Mouse (Mus musculus) erythroblast, adult 5-6 weeks (primary cell): ENCODE measurements around the gene Nhsl2. TPM values are rescaled to one million over a fixed set of nuclear protein-coding genes. Genes with fewer than 3 reads are reported as not detected.

Source experiments
- total RNA-seq, 2 experiments: library from RNA; stranded (forward) in 1 of 2; stranded (reverse) in 1 of 2; fragments of 150-400 nt in 1 of 2; fragments of 200-764, 138-1000 nt in 1 of 2; gene quantifications; 2 replicates each; pipeline versions ENCODE4 v1.2.3 to v1.2.4; 2015 to 2017; ENCODE audit warnings: low replicate concordance in 2 of 2

The Nhsl2 gene
- total RNA-seq, 2 experiments from 2014 or later = 5.8 to 31.3 TPM

Other genes starting within 250 kb of the Nhsl2 start
- gene Ogt, start 209.3 kb upstream of the Nhsl2 start, total RNA-seq (2015; ENCODE audit: low replicate concordance) = 594 and 651 TPM in 2 replicates
- 467 and 535 TPM in 2 replicates for gene Ogt, start 209.3 kb upstream of the Nhsl2 start, total RNA-seq (2017; ENCODE audit: low replicate concordance)
- gene Cxcr3, start 115.1 kb upstream of the Nhsl2 start, total RNA-seq (2015; ENCODE audit: low replicate concordance) = 0.63 and 4.2 TPM in 2 replicates
- 1.7 TPM in 1 of 2 replicates, not detected in the other for gene Cxcr3, start 115.1 kb upstream of the Nhsl2 start, total RNA-seq (2017; ENCODE audit: low replicate concordance)
- not detected in 2 replicates for gene Gm4779, start 55.0 kb upstream of the Nhsl2 start, total RNA-seq (2015; ENCODE audit: low replicate concordance)
- gene Gm4779, start 55.0 kb upstream of the Nhsl2 start, total RNA-seq (2017; ENCODE audit: low replicate concordance) = not detected in 2 replicates
- gene 8030474K03Rik, start 54.7 kb upstream of the Nhsl2 start, total RNA-seq (2015; ENCODE audit: low replicate concordance) = not detected in 2 replicates
- gene 8030474K03Rik, start 54.7 kb upstream of the Nhsl2 start, total RNA-seq (2017; ENCODE audit: low replicate concordance) = not detected in 2 replicates
- gene Rtl5, start 221.9 kb downstream of the Nhsl2 start, total RNA-seq (2015; ENCODE audit: low replicate concordance) = not detected in 2 replicates
- gene Rtl5, start 221.9 kb downstream of the Nhsl2 start, total RNA-seq (2017; ENCODE audit: low replicate concordance) = 0.77 and 2.4 TPM in 2 replicates